Mouse (Mus musculus): ENCODE measurements around the gene Tufm. TPM values are rescaled to one million over a fixed set of nuclear protein-coding genes. Genes with fewer than 3 reads are reported as not detected.

Tufm gene
- polyA plus RNA-seq, 1 experiment = 121 TPM

GRCm38 (mm10) chr7:126449991-126450390, 37.2 kb upstream of the Tufm start:
- WGBS = 90% methylated on average over 18 of the region's 18 CpGs
- TF ChIP-seq POLR2A (IDR thresholded peaks at IDR 0.05; ENCODE audit: low read depth, low read length) (no peak), CTCF (IDR thresholded peaks at IDR 0.05; ENCODE audit: extremely low read depth, insufficient read length, insufficient replicate concordance, low read depth, low read length) (no peak)
- Histone ChIP-seq H3K4me1 (ENCODE audit: control insufficient read depth, insufficient read depth, insufficient read length, low read length) (no peaks in the 10 kb centered on the region), H3K27ac (ENCODE audit: insufficient read depth, low read depth, low read length) (no peak overlapping the region), H3K36me3 (ENCODE audit: control insufficient read depth, insufficient read depth, low read length) (peaks cover 20% of the 10 kb centered on the region), H3K4me3 (ENCODE audit: low read depth, low read length) (no peak overlapping the region), H3K27me3 (ENCODE audit: control insufficient read depth, insufficient read depth, low read length) (no peaks in the 10 kb centered on the region)

DNA sequence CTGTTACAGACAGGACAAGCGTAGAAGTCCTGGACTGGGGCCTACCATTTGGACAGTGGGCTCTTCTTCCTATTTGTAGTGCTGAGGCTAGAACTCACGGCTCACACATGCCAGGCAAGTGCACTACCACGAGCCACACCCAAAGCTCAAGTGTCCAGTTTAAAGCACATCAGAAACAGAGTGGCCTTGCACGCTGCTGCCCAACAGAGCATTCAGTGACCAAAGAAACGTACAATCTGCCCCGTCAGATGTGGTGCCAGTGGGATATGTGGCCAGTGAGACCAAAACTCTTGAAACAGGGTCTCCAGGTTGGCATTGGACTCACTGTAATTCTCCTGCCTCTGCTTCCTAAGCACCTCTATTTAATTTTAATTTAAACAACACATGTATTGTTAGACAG, 36.5 kb upstream of the Tufm start:
- Histone ChIP-seq H3K4me1 (ENCODE audit: control insufficient read depth, insufficient read depth, insufficient read length, low read length) (no peaks in the 10 kb centered on the region), H3K4me3 (ENCODE audit: low read depth, low read length) (no peak overlapping the region), H3K27ac (ENCODE audit: insufficient read depth, low read depth, low read length) (no peak overlapping the region), H3K27me3 (ENCODE audit: control insufficient read depth, insufficient read depth, low read length) (no peaks in the 10 kb centered on the region), H3K36me3 (ENCODE audit: control insufficient read depth, insufficient read depth, low read length) (peaks cover 14% of the 10 kb centered on the region)
- TF ChIP-seq POLR2A (IDR thresholded peaks at IDR 0.05; ENCODE audit: low read depth, low read length) (no peak), CTCF (IDR thresholded peaks at IDR 0.05; ENCODE audit: extremely low read depth, insufficient read length, insufficient replicate concordance, low read depth, low read length) (no peak)
- 90% methylated on average over 6 of the region's 6 CpGs for WGBS

DNA sequence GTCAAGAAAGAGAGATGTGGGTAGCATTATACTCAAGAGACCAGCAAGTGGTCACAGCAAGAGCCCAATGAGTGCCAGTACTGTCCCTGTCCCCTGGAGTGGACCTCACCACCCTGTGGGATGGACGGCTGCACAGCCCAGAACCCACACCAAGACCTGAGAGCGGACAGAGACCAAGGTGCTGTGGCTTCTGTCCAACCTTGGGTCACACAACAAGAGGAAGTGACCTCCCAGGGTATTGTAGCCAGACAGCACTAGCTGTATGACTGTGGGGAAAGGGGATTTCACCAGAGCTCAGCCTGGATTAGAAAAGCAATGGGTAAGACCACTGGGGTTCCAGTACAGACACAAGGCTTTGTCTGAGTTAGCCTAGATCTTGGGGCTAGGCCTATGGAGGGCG, 34.9 kb upstream of the Tufm start:
- peaks cover 3% of the 10 kb centered on the region for H3K36me3 ChIP-seq (ENCODE audit: control insufficient read depth, insufficient read depth, low read length)
- no peak overlapping the region for H3K27ac ChIP-seq (ENCODE audit: insufficient read depth, low read depth, low read length)
- no peaks in the 10 kb centered on the region for H3K27me3 ChIP-seq (ENCODE audit: control insufficient read depth, insufficient read depth, low read length)
- WGBS = 82% methylated on average over 3 of the region's 3 CpGs
- H3K4me1 ChIP-seq (ENCODE audit: control insufficient read depth, insufficient read depth, insufficient read length, low read length) = no peaks in the 10 kb centered on the region
- no peak overlapping the region for H3K4me3 ChIP-seq (ENCODE audit: low read depth, low read length)
- TF ChIP-seq CTCF (IDR thresholded peaks at IDR 0.05; ENCODE audit: extremely low read depth, insufficient read length, insufficient replicate concordance, low read depth, low read length) = no peak
- TF ChIP-seq POLR2A (IDR thresholded peaks at IDR 0.05; ENCODE audit: low read depth, low read length) = no peak

DNA sequence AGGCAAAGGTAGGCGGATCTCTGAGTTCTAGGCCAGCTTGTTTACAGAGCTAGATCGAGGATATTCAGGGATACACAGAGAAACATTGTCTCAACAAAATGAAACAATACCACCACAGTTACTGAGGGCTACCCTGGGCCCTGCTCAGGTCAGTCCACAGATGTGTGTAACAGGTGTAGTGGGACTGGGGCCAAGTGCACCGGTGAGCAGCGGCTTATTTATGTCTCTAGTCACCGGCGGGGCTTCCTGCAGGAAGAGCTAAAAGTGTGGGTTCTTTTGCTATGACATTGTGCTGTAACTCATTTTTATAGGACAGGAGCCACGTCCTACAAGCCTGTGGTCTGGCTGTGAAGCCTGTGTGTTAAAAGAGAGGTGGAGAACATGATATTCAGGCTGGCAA, 33.3 kb upstream of the Tufm start:
- no peaks in the 10 kb centered on the region for H3K36me3 ChIP-seq (ENCODE audit: control insufficient read depth, insufficient read depth, low read length)
- H3K4me3 ChIP-seq (ENCODE audit: low read depth, low read length) = no peak overlapping the region
- H3K27ac ChIP-seq (ENCODE audit: insufficient read depth, low read depth, low read length) = no peak overlapping the region
- no peaks in the 10 kb centered on the region for H3K4me1 ChIP-seq (ENCODE audit: control insufficient read depth, insufficient read depth, insufficient read length, low read length)
- H3K27me3 ChIP-seq (ENCODE audit: control insufficient read depth, insufficient read depth, low read length) = no peaks in the 10 kb centered on the region
- TF ChIP-seq CTCF (IDR thresholded peaks at IDR 0.05; ENCODE audit: extremely low read depth, insufficient read length, insufficient replicate concordance, low read depth, low read length) (no peak), POLR2A (IDR thresholded peaks at IDR 0.05; ENCODE audit: low read depth, low read length) (no peak)
- WGBS = 31% methylated on average over 7 of the region's 7 CpGs

GRCm38 (mm10) chr7:126455242-126455641, 31.9 kb upstream of the Tufm start:
- Histone ChIP-seq H3K4me3 (ENCODE audit: low read depth, low read length) (no peak overlapping the region), H3K4me1 (ENCODE audit: control insufficient read depth, insufficient read depth, insufficient read length, low read length) (no peaks in the 10 kb centered on the region), H3K27me3 (ENCODE audit: control insufficient read depth, insufficient read depth, low read length) (no peaks in the 10 kb centered on the region), H3K36me3 (ENCODE audit: control insufficient read depth, insufficient read depth, low read length) (no peaks in the 10 kb centered on the region), H3K27ac (ENCODE audit: insufficient read depth, low read depth, low read length) (no peak overlapping the region)
- TF ChIP-seq CTCF (IDR thresholded peaks at IDR 0.05; ENCODE audit: extremely low read depth, insufficient read length, insufficient replicate concordance, low read depth, low read length) (no peak), POLR2A (IDR thresholded peaks at IDR 0.05; ENCODE audit: low read depth, low read length) (no peak)
- WGBS = 62% methylated on average over 2 of the region's 2 CpGs

DNA sequence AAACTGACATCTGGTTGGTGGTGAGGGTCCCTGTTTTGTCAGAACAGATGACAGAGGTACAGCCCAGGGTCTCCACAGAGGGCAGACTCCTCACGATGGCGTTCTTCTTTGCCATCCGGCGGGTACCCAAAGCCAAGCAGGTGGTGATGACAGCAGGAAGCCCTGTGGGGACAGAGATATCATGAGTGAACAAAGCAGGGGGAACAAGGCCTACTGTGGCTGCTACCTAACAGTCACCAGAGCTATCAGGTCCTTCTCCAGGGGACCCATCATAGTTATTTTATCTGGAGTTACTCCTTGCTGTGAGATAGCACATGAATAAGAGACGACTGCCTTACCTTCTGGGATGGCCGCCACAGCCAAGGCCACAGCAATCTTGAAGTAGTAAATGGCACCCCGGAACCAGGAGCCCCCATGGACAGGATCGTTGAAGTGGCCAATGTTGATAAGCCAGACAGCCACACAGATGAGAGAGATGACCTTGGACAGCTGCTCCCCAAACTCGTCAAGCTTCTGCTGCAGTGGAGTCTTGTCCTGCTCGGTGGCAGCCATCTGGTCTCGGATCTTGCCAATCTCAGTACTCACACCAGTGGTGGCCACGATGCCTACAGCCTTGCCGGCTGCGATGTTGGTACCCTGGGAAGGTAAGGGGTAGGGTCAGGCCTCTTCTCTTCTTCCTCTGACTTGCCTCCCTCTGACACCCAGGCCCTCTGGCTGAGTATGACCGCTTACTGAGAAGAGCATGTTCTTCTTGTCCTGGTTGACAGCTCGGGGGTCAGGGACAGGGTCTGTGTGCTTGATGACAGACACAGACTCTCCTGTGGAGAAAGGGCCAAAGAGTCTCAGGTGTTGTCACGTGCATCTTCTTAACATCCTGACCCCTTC, 30.5 kb upstream of the Tufm start:
- Histone ChIP-seq H3K36me3 (ENCODE audit: control insufficient read depth, insufficient read depth, low read length) (no peaks in the 10 kb centered on the region), H3K4me3 (ENCODE audit: low read depth, low read length) (no peak overlapping the region), H3K27me3 (ENCODE audit: control insufficient read depth, insufficient read depth, low read length) (no peaks in the 10 kb centered on the region), H3K4me1 (ENCODE audit: control insufficient read depth, insufficient read depth, insufficient read length, low read length) (no peaks in the 10 kb centered on the region), H3K27ac (ENCODE audit: insufficient read depth, low read depth, low read length) (no peak overlapping the region)
- no peak for TF ChIP-seq POLR2A (IDR thresholded peaks at IDR 0.05; ENCODE audit: low read depth, low read length)
- no peak for TF ChIP-seq CTCF (IDR thresholded peaks at IDR 0.05; ENCODE audit: extremely low read depth, insufficient read length, insufficient replicate concordance, low read depth, low read length)
- WGBS = 80% methylated on average over 17 of the region's 17 CpGs

DNA sequence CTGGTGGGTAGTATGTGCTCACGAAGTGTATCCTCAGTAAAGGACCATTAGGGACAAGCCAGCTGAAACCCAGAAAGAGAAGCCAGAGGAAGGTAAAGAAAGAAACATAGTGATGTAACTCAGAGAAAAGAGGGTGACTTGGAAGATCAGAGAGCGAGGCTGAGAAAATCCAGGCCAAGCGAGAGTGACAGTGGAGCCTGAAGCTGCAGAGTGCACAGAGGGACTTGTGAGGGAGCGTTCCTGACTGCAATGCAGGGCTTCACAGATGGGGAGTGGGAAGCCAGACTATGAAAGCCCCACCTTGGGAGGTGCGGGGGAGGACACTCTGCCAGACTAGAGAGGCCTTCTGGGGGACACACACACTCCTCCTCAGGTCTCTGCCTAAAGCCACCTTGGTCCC, 28.9 kb upstream of the Tufm start:
- TF ChIP-seq CTCF (IDR thresholded peaks at IDR 0.05; ENCODE audit: extremely low read depth, insufficient read length, insufficient replicate concordance, low read depth, low read length) (no peak), POLR2A (IDR thresholded peaks at IDR 0.05; ENCODE audit: low read depth, low read length) (no peak)
- Histone ChIP-seq H3K27ac (ENCODE audit: insufficient read depth, low read depth, low read length) (no peak overlapping the region), H3K4me1 (ENCODE audit: control insufficient read depth, insufficient read depth, insufficient read length, low read length) (no peaks in the 10 kb centered on the region), H3K36me3 (ENCODE audit: control insufficient read depth, insufficient read depth, low read length) (no peaks in the 10 kb centered on the region), H3K4me3 (ENCODE audit: low read depth, low read length) (no peak overlapping the region), H3K27me3 (ENCODE audit: control insufficient read depth, insufficient read depth, low read length) (no peaks in the 10 kb centered on the region)
- WGBS = 72% methylated on average over 5 of the region's 5 CpGs

Measured in small intestine, adult 2 months (tissue).